Mouse (Mus musculus) megakaryocyte, embryonic 14.5 days (primary cell): Measurements from ENCODE around the gene Hoxa2. TPM values are rescaled to one million over a fixed set of nuclear protein-coding genes. Genes with fewer than 3 reads are reported as not detected.
A peak's percentile ranks its signal among the peaks of the same experiment; 100 is the strongest.

ENCODE experiments used
- H3K27me3 ChIP-seq: replicated peaks from 2 replicates; pipeline ENCODE3; 2012; ENCODE audit warnings: inconsistent platforms
- H3K36me3 ChIP-seq: replicated peaks from 2 replicates; pipeline ENCODE3; 2012; ENCODE audit warnings: low read length, inconsistent platforms, mixed read lengths
- H3K4me1 ChIP-seq: 2 replicates; pipeline ENCODE4 v1.6.1; 2012; ENCODE audit warnings: inconsistent platforms
- H3K4me3 ChIP-seq: replicated peaks from 2 replicates; pipeline ENCODE3; 2012; ENCODE audit warnings: moderate library complexity, mild to moderate bottlenecking, inconsistent platforms
- H3K9me3 ChIP-seq: 2 replicates; pipeline ENCODE4 v1.6.1; 2012; ENCODE audit warnings: inconsistent platforms
- FLI1 ChIP-seq: IDR thresholded peaks from 2 replicates; pipeline ENCODE4 v1.6.1; 2012; ENCODE audit warnings: low read length, inconsistent platforms, mixed read lengths
- GATA1 ChIP-seq: IDR thresholded peaks from 3 replicates; pipeline ENCODE4 v1.6.1; 2012; ENCODE audit warnings: mixed read lengths, low read length, inconsistent platforms, borderline replicate concordance
- polyA plus RNA-seq: library from polyadenylated mRNA; stranded (reverse); fragments of >175 nt; gene quantifications from 2 replicates; pipeline ENCODE4 v1.2.3, GENCODE M21; 2012; ENCODE audit warnings: low replicate concordance; ENCODE audit not compliant: insufficient read depth

The Hoxa2 gene
- polyA plus RNA-seq, 1 experiment = not detected

GRCm38 (mm10) chr6:52208072-52208867 lies 43.6 kb upstream of the Hoxa2 start, which contains the start of gene Hoxa6:
Gene Hoxa6, minus strand, starts transcription at chr6:52208722.
- TF ChIP-seq FLI1 (no peak), GATA1 (no peak)
- Histone ChIP-seq H3K4me3 (peak within 1 kb of the TSS; percentile 10), H3K36me3 (peaks cover 26% of the 10 kb centered on the region), H3K9me3 (peaks cover 45% of the 10 kb centered on the region), H3K27me3 (peaks cover 77% of the 10 kb centered on the region), H3K4me1 (peaks cover 30% of the 10 kb centered on the region)

GRCm38 (mm10) chr6:52207684-52207976 lies 43.0 kb upstream of the Hoxa2 start:
- Histone ChIP-seq H3K4me3 (no peak overlapping the region), H3K4me1 (peaks cover 24% of the 10 kb centered on the region), H3K36me3 (peaks cover 26% of the 10 kb centered on the region), H3K27me3 (peaks cover 72% of the 10 kb centered on the region), H3K9me3 (peaks cover 51% of the 10 kb centered on the region)
- TF ChIP-seq FLI1 = no peak
- no peak for TF ChIP-seq GATA1

- TF ChIP-seq GATA1 (no peak), FLI1 (no peak)
- Histone ChIP-seq H3K9me3 (peaks cover 51% of the 10 kb centered on the region), H3K27me3 (peaks cover 67% of the 10 kb centered on the region), H3K36me3 (peaks cover 26% of the 10 kb centered on the region), H3K4me3 (no peak overlapping the region), H3K4me1 (peaks cover 18% of the 10 kb centered on the region)
These were observed 42.5 kb upstream of the Hoxa2 start for GRCm38 (mm10) chr6:52206882-52207683.

GRCm38 (mm10) chr6:52205638-52206621 lies 41.3 kb upstream of the Hoxa2 start:
- H3K27me3 ChIP-seq = peaks cover 58% of the 10 kb centered on the region
- peaks cover 7% of the 10 kb centered on the region for H3K4me1 ChIP-seq
- H3K4me3 ChIP-seq = no peak overlapping the region
- peaks cover 51% of the 10 kb centered on the region for H3K9me3 ChIP-seq
- peaks cover 26% of the 10 kb centered on the region for H3K36me3 ChIP-seq
- TF ChIP-seq FLI1 = no peak
- TF ChIP-seq GATA1 = no peak

GRCm38 (mm10) chr6:52205221-52205620 lies 40.6 kb upstream of the Hoxa2 start:
- Histone ChIP-seq H3K36me3 (peaks cover 26% of the 10 kb centered on the region), H3K9me3 (peaks cover 51% of the 10 kb centered on the region), H3K27me3 (peaks cover 56% of the 10 kb centered on the region), H3K4me3 (no peak overlapping the region), H3K4me1 (peaks cover 5% of the 10 kb centered on the region; the same call in 1 of the 2 replicates)
- TF ChIP-seq GATA1 (no peak), FLI1 (no peak)

GRCm38 (mm10) chr6:52204050-52204752 lies 39.6 kb upstream of the Hoxa2 start, which contains the start of gene Hoxa5:
Gene Hoxa5, minus strand, starts transcription at chr6:52204587.
- peak within 1 kb of the TSS; percentile 86 for H3K4me3 ChIP-seq
- peaks cover 48% of the 10 kb centered on the region for H3K27me3 ChIP-seq
- peaks cover 26% of the 10 kb centered on the region for H3K36me3 ChIP-seq
- TF ChIP-seq GATA1 = no peak
- no peak for TF ChIP-seq FLI1
- no peaks in the 10 kb centered on the region; the same call in 1 of the 2 replicates for H3K4me1 ChIP-seq
- peaks cover 48% of the 10 kb centered on the region for H3K9me3 ChIP-seq

DNA sequence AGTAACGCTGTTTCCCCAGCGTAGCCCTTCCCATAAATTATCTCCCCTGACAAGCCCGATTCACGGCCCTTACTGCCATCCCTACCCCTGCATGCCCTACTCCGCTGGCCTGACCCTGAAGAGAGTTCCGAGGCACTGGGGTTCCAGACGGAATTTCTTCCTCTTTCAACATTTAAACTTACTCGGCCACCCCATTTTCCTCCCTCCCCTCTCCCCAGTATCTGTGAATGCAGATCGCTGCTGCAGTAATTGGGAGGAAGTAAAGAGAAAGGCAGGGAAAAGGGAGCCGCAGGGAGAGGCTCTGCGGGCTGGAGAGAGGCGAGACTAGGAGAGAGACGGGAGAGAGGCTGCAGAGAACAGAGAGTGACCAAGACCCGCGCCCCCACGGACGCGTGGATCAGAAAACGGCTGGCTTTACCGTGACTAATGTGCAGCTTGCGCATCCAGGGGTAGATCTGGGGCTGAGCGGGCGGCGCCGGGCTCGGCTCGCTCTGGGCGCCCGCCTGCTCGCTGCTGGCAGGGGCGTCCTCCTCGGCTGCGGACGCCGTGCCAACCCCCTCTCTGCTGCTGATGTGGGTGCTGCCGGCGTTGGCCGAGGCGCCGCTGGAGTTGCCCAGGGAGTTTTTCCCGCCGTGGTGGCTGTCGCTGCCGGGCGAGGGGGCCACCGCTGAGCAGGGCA lies 38.9 kb upstream of the Hoxa2 start:
- no peak for TF ChIP-seq GATA1
- no peak for TF ChIP-seq FLI1
- Histone ChIP-seq H3K4me3 (peak overlapping the region; percentile 86), H3K4me1 (no peaks in the 10 kb centered on the region; the same call in 1 of the 2 replicates), H3K36me3 (peaks cover 26% of the 10 kb centered on the region), H3K27me3 (peaks cover 42% of the 10 kb centered on the region), H3K9me3 (peaks cover 44% of the 10 kb centered on the region)

GRCm38 (mm10) chr6:52203121-52203370 lies 38.4 kb upstream of the Hoxa2 start:
- H3K4me3 ChIP-seq = no peak overlapping the region
- H3K27me3 ChIP-seq = peaks cover 37% of the 10 kb centered on the region

More at GRCm38 (mm10) chr6:52203121-52203370, 38.4 kb upstream of the Hoxa2 start:
- H3K9me3 ChIP-seq = peaks cover 41% of the 10 kb centered on the region
- H3K36me3 ChIP-seq = peaks cover 26% of the 10 kb centered on the region
- H3K4me1 ChIP-seq = no peaks in the 10 kb centered on the region; the same call in 1 of the 2 replicates
- TF ChIP-seq FLI1 = no peak
- TF ChIP-seq GATA1 = no peak
